In genomic region chr13:30786235-30787035, GRCm38 (mm10) we compare ENCODE assay signal across 11 mouse cellular contexts. TPM values are rescaled to one million over a fixed set of nuclear protein-coding genes. Genes with fewer than 3 reads are reported as not detected.
A peak's percentile ranks its signal among the peaks of the same experiment; 100 is the strongest.
DNase-seq lines count a peak whose midpoint lies in the region; ATAC-seq and TF ChIP-seq lines count a peak whose summit lies in the region.
"Had no signal": no experiment of that assay in that cellular context is flagged by ENCODE, and none has a peak within 500 bp of the region (broad histone marks: within the 10 kb centered on the region; RNA-seq: fewer than 3 reads in every experiment).

No protein-coding gene starts in this region.

- H3K4me3 ChIP-seq in gastrocnemius, adult 2 months, result no peak overlapping the region
- H3K4me3 ChIP-seq: embryonic facial prominence, embryonic 13.5 days; stomach, embryonic 15.5 days had no signal

- no peak for TF ChIP-seq CTCF in Patski (IDR thresholded peaks at IDR 0.05)
- no peak for TF ChIP-seq CTCF in gastrocnemius, adult 2 months (IDR thresholded peaks at IDR 0.05)

- H3K27me3 ChIP-seq in Patski, result no peaks in the 10 kb centered on the region
- H3K27me3 ChIP-seq: embryonic facial prominence, embryonic 13.5 days; stomach, embryonic 15.5 days had no signal

- ATAC-seq in Patski, result peak; percentile 5

- POLR2A ChIA-PET in Patski (lab: Charles Lee), result interaction anchor here (0.6 kb wide), 1 partner anchor 90 kb away, joined by 4 read pairs; no protein-coding TSS in a partner anchor

- in situ Hi-C loops in Patski (cut with MboI; ENCODE audit: low pct_unique_long_range_greater_than_20kb), result no loop called here

- CTCF ChIA-PET in Patski (lab: Charles Lee), result no interaction called here

- intact Hi-C loops in gastrocnemius, adult 2 months (cut with DNase I), result no loop called here

- H3K27ac ChIP-seq in gastrocnemius, adult 2 months, result no peak overlapping the region
- H3K27ac ChIP-seq: embryonic facial prominence, embryonic 13.5 days; liver, embryonic 14.5 days; stomach, embryonic 15.5 days had no signal

- DNase-seq in cerebellum, postnatal 14 days, result peak; percentile 37 to 65
- no peak for DNase-seq in cerebellum, postnatal 4 days (ENCODE audit: low spot score in 2 of 2)
- DNase-seq in Patski (ENCODE audit: low read depth, low spot score) (no peak), MN1 (ENCODE audit: low spot score) (no peak)
- peak; percentile 58 to 68 for DNase-seq in layer of hippocampus, adult 18-20 months (ENCODE audit: low spot score in 2 of 2)
- peak; percentile 90 for DNase-seq in naive thymus-derived CD4-positive, alpha-beta T cell, adult 2 months (ENCODE audit: low read depth)
- DNase-seq in ovary, postnatal 14 days (ENCODE audit: low spot score), result no peak
- DNase-seq in gastrocnemius, adult 2 months, result no peak

RNA-seq across cellular contexts. Expression of gene Irf4, which starts 37.4 kb away (rescaled TPM):
- polyA plus RNA-seq in Patski (2021), result 0.15 TPM
- under 1 TPM; 0.22 to 0.43 TPM for total RNA-seq in layer of hippocampus, adult 18-20 months (2021)
- 1 to 10 TPM in 1 of 2 experiments, under 1 TPM in 1; 0.64 to 2.5 TPM for total RNA-seq in gastrocnemius, adult 2 months (2021)

Comparison
In these comparisons a context has a peak if more than half of its experiments do, and no peak if none do; other contexts are left out.
1. DNase-seq: peak in cerebellum, postnatal 14 days (2 of 2), layer of hippocampus, adult 18-20 months (2 of 2) and naive thymus-derived CD4-positive, alpha-beta T cell, adult 2 months (single experiment); none in cerebellum, postnatal 4 days (0 of 2), Patski (single experiment), ovary, postnatal 14 days (single experiment), MN1 (single experiment) and gastrocnemius, adult 2 months (single experiment).